Mouse (Mus musculus): ENCODE results near the gene Chrm4.

The Chrm4 gene

DNA sequence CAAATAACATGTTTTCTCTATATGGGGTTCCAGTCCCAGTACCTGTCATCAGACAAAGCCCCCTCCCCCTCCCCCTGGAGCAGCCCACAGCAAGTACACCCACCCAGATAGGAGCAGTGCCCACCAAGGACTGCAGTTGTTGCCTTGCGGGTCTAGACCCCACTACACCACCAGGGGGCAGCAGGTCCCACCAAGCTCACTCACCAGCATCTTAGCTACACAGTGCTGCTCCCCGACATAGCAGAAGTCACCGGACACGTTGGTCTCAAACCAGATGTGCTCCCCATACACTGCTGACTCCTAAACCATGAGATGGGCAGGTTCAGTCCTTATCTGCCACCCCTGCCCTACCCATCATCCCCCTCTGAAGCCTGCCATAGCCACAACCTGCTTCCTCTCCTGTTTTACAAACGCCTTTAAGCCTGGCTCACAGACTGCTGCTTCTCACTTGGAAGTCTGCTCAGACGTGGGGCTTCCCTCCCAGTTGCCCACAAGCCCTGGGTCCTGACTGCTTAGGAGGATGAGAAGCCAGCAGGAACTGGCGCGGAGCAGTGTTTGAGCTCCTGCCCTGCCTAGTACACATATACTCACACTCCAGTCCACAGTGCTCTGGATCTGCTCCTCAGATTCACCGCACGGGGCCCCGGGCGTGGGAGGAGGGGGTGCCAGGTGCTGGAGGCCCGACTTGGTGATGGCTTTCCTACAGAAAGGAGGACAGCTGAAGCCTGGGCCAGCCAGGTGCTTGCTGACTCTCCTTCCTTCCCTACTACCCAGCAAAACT lies 17.3 kb downstream of the Chrm4 start:
- peak; percentile 63 to 75 for DNase-seq (ENCODE audit: low spot score in 2 of 2)

DNA sequence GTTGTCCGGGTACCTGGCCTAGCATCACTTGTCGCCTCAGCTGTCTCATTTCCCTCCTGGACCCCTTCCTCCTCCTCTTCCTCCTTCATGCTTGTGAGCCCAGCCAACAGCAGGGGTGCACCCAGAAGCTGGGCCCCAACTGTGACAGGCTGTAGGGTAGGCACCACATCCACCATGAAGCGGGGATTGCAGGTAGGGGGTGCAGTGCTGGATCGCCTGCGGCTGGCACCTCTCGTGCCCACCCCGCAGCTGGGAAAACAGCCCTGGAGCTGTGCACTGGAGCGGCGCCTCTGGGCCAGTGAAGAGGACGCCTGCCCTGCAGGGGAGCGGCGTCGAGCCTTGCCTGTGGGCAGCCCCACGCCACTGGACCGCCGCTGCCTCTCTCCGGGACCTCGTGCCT lies 18.4 kb downstream of the Chrm4 start, which contains the start of gene Gm9821:
Gm9821 (plus strand) TSS at position 221 of the 400 bp plus-strand sequence.
- no peak for DNase-seq (ENCODE audit: low spot score in 2 of 2)

DNA sequence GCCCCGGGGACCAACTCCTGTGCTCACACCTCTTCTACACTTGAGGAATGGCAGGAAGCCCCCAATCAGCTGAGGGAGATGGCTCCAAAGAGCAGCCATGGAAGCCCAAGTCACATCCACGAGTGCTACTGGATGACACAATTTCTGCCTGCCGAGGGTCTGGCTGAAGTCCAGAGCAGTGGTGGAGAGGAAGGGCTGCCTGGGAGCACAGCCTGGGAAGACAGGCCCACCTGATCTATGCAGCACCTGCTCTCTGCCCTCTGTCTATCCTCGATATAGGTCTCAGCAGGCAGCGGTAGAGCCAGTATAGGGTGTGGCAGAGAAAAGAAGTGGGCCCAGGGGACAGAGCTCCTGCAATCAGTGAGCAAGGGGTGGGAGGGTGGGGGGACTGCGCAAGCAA lies 19.8 kb downstream of the Chrm4 start:
- no peak for DNase-seq (ENCODE audit: low spot score in 2 of 2)

DNA sequence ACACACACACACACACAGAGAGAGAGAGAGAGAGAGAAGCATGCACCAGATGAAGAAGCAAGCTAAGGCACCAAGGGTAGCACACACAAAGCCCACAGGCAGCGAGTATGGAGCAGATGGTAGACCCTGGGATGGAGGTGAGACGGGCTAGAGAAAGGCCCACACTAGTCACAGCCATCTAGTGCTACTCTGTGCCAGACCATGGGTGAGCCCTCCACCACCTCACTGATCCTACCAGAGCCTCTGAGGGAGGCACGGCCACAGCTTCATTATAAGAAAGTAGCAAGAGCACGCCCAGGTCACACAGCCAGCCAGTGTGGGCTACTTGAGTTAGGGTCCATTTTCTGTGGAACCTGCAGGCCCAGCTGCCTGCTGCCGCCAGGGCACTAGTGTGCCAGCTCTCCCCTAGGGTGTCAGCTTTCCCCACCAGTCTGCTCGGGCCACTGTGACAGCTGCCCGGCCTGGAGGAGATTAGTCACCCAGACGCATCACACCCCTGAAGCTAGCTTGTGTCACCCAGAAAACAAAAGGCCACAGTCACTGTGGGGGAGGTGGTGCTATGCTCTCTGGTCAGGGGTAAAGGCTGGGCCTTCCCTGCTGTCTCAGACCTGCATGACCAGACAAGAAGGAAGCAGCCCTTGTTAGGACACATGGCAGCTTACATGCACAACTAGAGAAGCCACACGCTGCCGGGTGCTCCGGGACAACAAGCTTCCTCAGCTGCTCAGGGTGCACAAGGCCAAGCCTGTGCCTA lies 20.5 kb downstream of the Chrm4 start:
- DNase-seq (ENCODE audit: low spot score in 2 of 2) = no peak

- DNase-seq (ENCODE audit: low spot score in 2 of 2) = no peak
Observed at GRCm38 (mm10) chr2:91948151-91948509, 21.1 kb downstream of the Chrm4 start.

DNA sequence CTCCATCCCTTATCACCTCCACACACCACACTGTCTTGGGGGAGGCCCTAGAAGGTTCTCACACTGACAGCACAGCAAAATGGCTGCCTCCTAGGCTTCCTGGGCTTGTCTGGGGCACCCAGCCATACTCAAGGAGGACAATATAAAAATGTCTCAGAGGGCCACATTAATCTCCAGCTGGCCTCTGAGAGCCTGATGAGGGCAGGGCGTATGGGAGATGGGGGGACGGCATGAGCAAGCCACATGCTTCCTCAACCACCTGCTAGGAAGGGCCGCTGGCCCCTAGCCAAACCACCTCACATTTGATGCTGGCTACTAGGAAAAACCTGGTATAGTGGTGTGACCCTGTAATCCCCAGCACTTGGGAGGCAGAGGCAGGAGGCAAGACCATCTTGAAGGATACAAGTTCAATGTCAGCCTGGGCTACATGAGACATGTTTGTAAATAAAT lies 21.8 kb downstream of the Chrm4 start:
- DNase-seq (ENCODE audit: low spot score in 2 of 2) = no peak

GRCm38 (mm10) chr2:91949411-91950274 lies 22.6 kb downstream of the Chrm4 start:
- DNase-seq (ENCODE audit: low spot score in 2 of 2) = peak in 1 of 2 experiments; percentile 30

GRCm38 (mm10) chr2:91950275-91951085 lies 23.4 kb downstream of the Chrm4 start:
- DNase-seq (ENCODE audit: low spot score in 2 of 2) = peak in 1 of 2 experiments; percentile 31

GRCm38 (mm10) chr2:91953825-91954224 lies 26.8 kb downstream of the Chrm4 start:
- DNase-seq (ENCODE audit: low spot score in 2 of 2) = no peak

DNA sequence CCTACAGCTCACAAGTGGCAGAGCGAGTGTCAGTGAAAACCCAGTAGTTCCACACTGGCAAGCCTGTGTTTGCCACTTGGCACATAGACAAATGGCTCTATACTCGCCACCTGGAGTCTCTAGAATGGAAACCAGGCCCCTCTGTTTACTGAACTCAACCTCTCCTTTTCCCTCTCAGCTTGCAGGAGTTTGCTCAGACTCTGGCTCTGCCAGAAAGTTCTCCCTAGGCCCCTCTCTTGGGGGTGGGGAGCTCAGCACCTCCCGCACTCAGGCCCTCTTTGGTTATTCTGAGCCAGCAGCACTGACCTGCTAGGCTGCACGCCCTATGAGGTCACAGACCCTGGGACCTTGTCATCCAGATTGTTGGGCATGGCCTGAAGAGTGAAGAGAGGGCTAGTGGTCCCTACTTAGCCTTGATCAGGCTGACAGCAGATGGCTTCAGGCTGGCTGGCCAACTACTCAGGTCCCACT lies 28.1 kb downstream of the Chrm4 start:
- DNase-seq (ENCODE audit: low spot score in 2 of 2) = no peak

GRCm38 (mm10) chr2:91955875-91956274 lies 28.8 kb downstream of the Chrm4 start:
- no peak for DNase-seq (ENCODE audit: low spot score in 2 of 2)

DNA sequence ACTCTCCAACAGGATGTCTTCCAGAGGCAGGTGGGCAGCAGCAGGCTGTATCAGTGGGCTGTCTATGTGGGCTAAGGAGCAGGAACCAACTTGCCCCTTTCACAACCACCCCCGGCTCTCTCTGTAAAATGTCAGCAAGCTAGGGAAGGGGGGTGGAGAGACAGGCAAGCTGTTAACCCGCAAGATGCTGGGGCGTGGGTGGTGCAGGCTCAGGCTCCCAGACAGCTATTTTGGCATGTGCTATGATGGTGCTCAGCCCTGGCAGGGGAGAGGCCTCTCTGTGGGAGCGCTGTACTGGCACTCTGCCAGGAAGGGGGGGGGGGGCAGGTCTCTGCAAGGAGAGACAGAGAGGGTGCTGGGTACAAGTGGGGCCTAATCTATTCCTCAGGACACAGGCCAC lies 30.0 kb downstream of the Chrm4 start:
- DNase-seq (ENCODE audit: low spot score in 2 of 2) = no peak

DNA sequence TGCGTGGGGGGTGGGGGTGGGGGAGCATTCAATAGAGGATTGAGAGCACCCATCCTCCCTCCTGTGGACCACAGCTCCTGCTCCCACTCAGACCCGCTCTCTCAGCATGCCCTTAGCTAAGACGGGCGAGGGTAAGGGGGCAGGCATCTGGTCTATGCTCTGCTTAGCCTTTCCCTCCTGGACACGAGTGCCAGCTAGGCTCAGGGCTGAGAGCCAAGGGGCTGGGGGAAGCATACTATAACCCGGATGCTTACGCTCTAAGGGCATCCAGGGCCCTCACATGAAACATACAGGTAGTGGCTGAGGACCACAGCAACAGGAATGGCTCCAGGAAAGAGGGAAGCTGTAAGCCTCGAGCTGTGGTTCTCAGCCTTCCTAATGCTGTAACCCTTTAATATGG lies 31.0 kb downstream of the Chrm4 start:
- no peak for DNase-seq (ENCODE audit: low spot score in 2 of 2)

DNA sequence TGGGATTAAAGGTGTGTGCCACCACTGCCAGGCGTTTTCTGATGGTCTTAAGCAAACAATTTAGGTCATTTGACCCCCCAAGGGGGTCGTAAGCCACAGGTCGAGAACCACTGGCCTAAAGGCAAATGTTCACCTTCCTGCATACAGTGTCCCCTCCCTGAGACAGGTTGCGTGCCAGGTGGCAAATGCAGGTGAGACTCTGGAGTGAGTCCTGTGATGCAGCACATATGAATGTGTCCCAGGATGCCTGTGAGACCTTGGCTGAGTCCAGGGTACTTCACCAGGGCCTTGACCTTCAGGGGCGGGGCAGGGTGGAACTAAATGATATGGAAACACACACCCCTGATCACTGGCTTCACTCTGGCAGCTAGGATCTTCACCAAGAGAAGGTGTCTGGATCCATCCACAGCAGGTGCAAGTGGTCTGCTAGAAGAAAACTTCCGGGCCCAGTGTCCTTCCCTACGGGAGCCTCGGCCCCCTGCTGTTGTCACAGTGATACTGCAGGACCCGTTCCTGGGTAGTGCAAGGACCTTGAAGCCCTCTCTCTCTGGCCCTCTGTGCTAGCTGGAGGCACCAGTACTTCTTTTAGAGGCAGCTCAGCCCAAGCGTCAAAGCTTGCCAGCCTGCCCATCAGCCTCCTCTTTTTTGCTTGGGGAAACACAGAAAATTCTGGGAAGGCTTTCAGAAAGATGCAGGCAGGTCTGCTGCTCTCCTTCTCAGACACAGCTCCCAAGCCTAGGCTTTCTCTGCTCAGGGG lies 31.8 kb downstream of the Chrm4 start:
- peak in 1 of 2 experiments; percentile 43 for DNase-seq (ENCODE audit: low spot score in 2 of 2)

DNA sequence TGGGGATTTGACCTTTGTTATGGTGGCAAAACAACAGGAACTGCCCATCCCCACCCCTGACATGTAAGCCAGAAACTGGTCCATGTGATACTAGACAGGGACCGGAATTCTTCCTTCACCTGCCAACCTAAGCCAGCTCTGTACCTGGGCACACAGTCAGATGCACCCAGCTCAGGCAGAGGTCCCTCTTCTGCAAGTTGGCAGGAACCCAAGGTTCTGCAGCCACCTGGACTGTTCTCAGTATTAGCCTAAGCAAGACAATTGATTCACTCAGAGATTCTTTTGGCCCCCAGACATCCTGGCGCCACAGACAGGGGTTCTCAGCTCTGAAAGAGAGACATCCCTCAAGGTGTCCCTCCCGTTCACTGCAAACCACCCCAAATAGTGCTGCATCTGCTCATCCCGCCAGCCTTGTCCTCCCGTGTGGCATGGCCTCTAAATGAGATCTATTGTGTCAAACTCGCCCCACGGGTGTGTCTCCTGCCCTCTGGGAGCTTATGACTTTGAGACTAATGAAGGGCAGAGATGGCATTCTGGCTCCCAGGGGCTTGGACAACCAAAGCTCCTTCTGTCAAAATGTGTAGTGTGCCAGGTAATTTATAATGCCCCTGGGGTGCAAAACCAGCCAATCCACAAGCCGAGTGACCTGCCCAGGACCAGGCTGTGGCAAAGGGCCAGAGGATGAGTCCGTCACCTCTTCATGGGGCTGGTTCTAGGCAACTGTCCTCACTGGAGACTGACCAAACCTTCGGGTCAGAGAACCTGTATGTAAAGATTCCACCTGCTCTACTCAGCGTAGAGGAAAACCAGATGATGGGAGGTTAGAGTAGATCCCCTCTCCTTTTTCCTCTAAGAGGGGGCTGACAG lies 32.7 kb downstream of the Chrm4 start:
- DNase-seq (ENCODE audit: low spot score in 2 of 2) = no peak

GRCm38 (mm10) chr2:91960459-91960858 lies 33.4 kb downstream of the Chrm4 start:
- DNase-seq (ENCODE audit: low spot score in 2 of 2) = no peak

DNA sequence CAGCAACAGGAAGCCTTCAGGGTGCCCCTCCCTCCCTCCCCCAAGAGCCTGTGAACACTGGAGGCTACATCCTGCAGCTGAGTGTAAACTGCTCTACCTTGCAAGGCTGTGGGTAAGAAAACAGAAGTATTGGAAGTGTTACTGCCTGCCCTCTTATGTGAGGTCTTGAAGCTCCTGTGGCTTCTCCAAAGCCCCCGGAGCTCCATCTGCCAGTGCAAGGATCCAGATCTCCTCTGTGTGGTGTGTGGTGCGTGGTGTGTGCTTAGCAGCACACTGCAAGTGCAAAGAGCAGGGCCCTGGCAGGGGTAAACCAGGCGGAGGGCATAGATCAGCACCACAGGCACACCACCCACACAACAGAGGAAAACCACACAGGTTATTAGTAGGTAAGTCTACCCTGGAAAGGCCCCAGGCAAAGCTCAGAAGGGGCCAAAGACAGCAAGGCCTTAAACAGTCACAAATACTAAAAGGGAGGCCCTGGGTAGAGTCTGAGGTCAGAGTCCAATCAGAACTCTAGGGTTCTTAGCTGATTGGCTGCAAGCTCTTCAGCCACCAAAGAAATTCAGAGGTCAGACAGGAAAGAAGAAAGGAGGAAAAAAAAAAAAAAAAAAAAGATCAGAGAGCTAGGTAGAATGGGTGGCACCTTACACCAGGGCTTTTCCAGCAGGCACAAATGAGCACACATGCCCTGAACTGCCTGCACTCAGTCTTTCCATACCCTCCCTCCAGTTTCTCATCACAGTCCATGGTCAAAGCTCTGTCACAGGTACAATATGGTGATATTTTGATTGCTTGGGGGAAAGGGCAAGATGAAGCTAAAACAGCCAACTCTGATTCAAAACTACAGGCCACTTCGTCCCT lies 35.1 kb downstream of the Chrm4 start:
- DNase-seq (ENCODE audit: low spot score in 2 of 2) = no peak

GRCm38 (mm10) chr2:91962864-91963401 lies 35.9 kb downstream of the Chrm4 start:
- no peak for DNase-seq (ENCODE audit: low spot score in 2 of 2)
